Mouse (Mus musculus) liver, embryonic 11.5 days (tissue): ENCODE measurements around the gene Rcan1. TPM values are rescaled to one million over a fixed set of nuclear protein-coding genes. Genes with fewer than 3 reads are reported as not detected.

Experiments used
- polyA plus RNA-seq: library from polyadenylated mRNA; unstranded; fragments of >200 nt; fragmentation: Nextera tagmentation; extraction: Ambion mirVana; gene quantifications from 2 replicates; pipeline ENCODE4 v1.2.1, GENCODE M21; 2014

Gene Rcan1
- polyA plus RNA-seq, 1 experiment from 2014 or later = 21.6 TPM

Other genes with a start within 250 kb of the Rcan1 start
- gene Kcne2, start 178.5 kb downstream of the Rcan1 start, polyA plus RNA-seq = 0.26 TPM in 1 of 2 replicates, not detected in the other
- 106 and 117 TPM in 2 replicates for gene Smim11, start 169.6 kb downstream of the Rcan1 start, polyA plus RNA-seq
- not detected in 2 replicates for gene Fam243, start 149.4 kb downstream of the Rcan1 start, polyA plus RNA-seq
- gene Kcne1, start 111.4 kb downstream of the Rcan1 start, polyA plus RNA-seq = 0.05 TPM in 1 of 2 replicates, not detected in the other
- 1.5 and 1.6 TPM in 2 replicates for gene Clic6, start 14.9 kb upstream of the Rcan1 start, polyA plus RNA-seq